Mouse (Mus musculus): ENCODE measurements at regions not wholly inside any gene's neighbourhood (a gene's known extent, or its start where the extent isn't known, plus 50 kb on each side); places are given as distances from the start of the nearest gene placed in this dataset.

- no peak overlapping the region for H3K27ac ChIP-seq
- ATAC-seq (ENCODE audit: low FRiP score) (no peak), DNase-seq (ENCODE audit: low spot score) (no peak)
- no peak overlapping the region for H3K4me2 ChIP-seq (replicated peaks)
- no peak overlapping the region for H3K9ac ChIP-seq
- no peak overlapping the region for H3K4me3 ChIP-seq (replicated peaks; ENCODE audit: low read length)
- no peaks in the 10 kb centered on the region for H3K36me3 ChIP-seq (replicated peaks; ENCODE audit: control insufficient read depth, insufficient read depth)
- no peaks in the 10 kb centered on the region for H3K27me3 ChIP-seq (ENCODE audit: control insufficient read depth, insufficient read depth, low read length)
- H3K9me3 ChIP-seq (ENCODE audit: control insufficient read depth, low read length), result peaks cover under 1% of the 10 kb centered on the region; the same call in 1 of the 2 replicates
- 31% methylated on average over 9 of the region's 9 CpGs for WGBS
- no peaks in the 10 kb centered on the region for H3K4me1 ChIP-seq (replicated peaks; ENCODE audit: control insufficient read depth, insufficient read depth, low read length)
These were observed 116.6 kb upstream of the Sesn3 start for GRCm38 (mm10) chr9:14158096-14158837.

- Histone ChIP-seq H3K4me2 (replicated peaks) (no peak overlapping the region), H3K4me1 (replicated peaks; ENCODE audit: control insufficient read depth, insufficient read depth, low read length) (no peaks in the 10 kb centered on the region), H3K27me3 (ENCODE audit: control insufficient read depth, insufficient read depth, low read length) (no peaks in the 10 kb centered on the region), H3K9ac (no peak overlapping the region), H3K4me3 (replicated peaks; ENCODE audit: low read length) (no peak overlapping the region), H3K27ac (no peak overlapping the region), H3K36me3 (replicated peaks; ENCODE audit: control insufficient read depth, insufficient read depth) (no peaks in the 10 kb centered on the region), H3K9me3 (ENCODE audit: control insufficient read depth, low read length) (peaks cover 5% of the 10 kb centered on the region)
- ATAC-seq (ENCODE audit: low FRiP score) (no peak), DNase-seq (ENCODE audit: low spot score) (no peak)
- WGBS, result 96% methylated on average over 1 of the region's 1 CpGs
These were observed 114.7 kb upstream of the Sesn3 start for GRCm38 (mm10) chr9:14160207-14160606.

GRCm38 (mm10) chr9:14171589-14172240 is 103.2 kb upstream of the Sesn3 start:
- no peak overlapping the region for H3K4me3 ChIP-seq (replicated peaks; ENCODE audit: low read length)
- H3K9ac ChIP-seq, result no peak overlapping the region
- DNase-seq (ENCODE audit: low spot score) (no peak), ATAC-seq (ENCODE audit: low FRiP score) (no peak)
- WGBS, result 61% methylated on average over 2 of the region's 2 CpGs
- no peak overlapping the region for H3K27ac ChIP-seq
- H3K27me3 ChIP-seq (ENCODE audit: control insufficient read depth, insufficient read depth, low read length), result no peaks in the 10 kb centered on the region
- peaks cover 34% of the 10 kb centered on the region for H3K4me1 ChIP-seq (replicated peaks; ENCODE audit: control insufficient read depth, insufficient read depth, low read length)
- H3K9me3 ChIP-seq (ENCODE audit: control insufficient read depth, low read length), result no peaks in the 10 kb centered on the region
- H3K36me3 ChIP-seq (replicated peaks; ENCODE audit: control insufficient read depth, insufficient read depth), result no peaks in the 10 kb centered on the region
- no peak overlapping the region for H3K4me2 ChIP-seq (replicated peaks)

GRCm38 (mm10) chr9:14173631-14174323 is 101.1 kb upstream of the Sesn3 start:
- Histone ChIP-seq H3K4me3 (replicated peaks; ENCODE audit: low read length) (no peak overlapping the region), H3K36me3 (replicated peaks; ENCODE audit: control insufficient read depth, insufficient read depth) (no peaks in the 10 kb centered on the region), H3K9ac (no peak overlapping the region), H3K4me2 (replicated peaks) (0 out of 2 replicates have a peak overlapping the region, but pooled peaks have one; percentile 17), H3K27me3 (ENCODE audit: control insufficient read depth, insufficient read depth, low read length) (no peaks in the 10 kb centered on the region), H3K9me3 (ENCODE audit: control insufficient read depth, low read length) (no peaks in the 10 kb centered on the region), H3K4me1 (replicated peaks; ENCODE audit: control insufficient read depth, insufficient read depth, low read length) (peaks cover 34% of the 10 kb centered on the region), H3K27ac (peak overlapping the region; percentile 68)
- peak; percentile 74 for DNase-seq (ENCODE audit: low spot score)
- ATAC-seq (ENCODE audit: low FRiP score), result peak; percentile 92
- WGBS, result 18% methylated on average over 11 of the region's 11 CpGs

- no peaks in the 10 kb centered on the region for H3K27me3 ChIP-seq (ENCODE audit: control insufficient read depth, insufficient read depth, low read length)
- H3K4me3 ChIP-seq (replicated peaks; ENCODE audit: low read length), result no peak overlapping the region
- peak; percentile 74 for ATAC-seq (ENCODE audit: low FRiP score)
- WGBS, result 73% methylated on average over 3 of the region's 3 CpGs
- H3K9ac ChIP-seq, result no peak overlapping the region
- no peaks in the 10 kb centered on the region for H3K9me3 ChIP-seq (ENCODE audit: control insufficient read depth, low read length)
- H3K27ac ChIP-seq, result peak overlapping the region; percentile 68
- peaks cover 34% of the 10 kb centered on the region for H3K4me1 ChIP-seq (replicated peaks; ENCODE audit: control insufficient read depth, insufficient read depth, low read length)
- no peak overlapping the region for H3K4me2 ChIP-seq (replicated peaks)
- H3K36me3 ChIP-seq (replicated peaks; ENCODE audit: control insufficient read depth, insufficient read depth), result no peaks in the 10 kb centered on the region
- DNase-seq (ENCODE audit: low spot score), result no peak
These were observed 100.4 kb upstream of the Sesn3 start for GRCm38 (mm10) chr9:14174324-14175040.

GRCm38 (mm10) chr9:14175041-14175881 is 99.6 kb upstream of the Sesn3 start:
- no peak for ATAC-seq (ENCODE audit: low FRiP score)
- peak overlapping the region; percentile 21; the same call in 1 of the 2 replicates for H3K4me2 ChIP-seq (replicated peaks)
- WGBS, result 24% methylated on average over 11 of the region's 11 CpGs

GRCm38 (mm10) chr9:14179777-14180176 is 95.1 kb upstream of the Sesn3 start:
- no peaks in the 10 kb centered on the region for H3K9me3 ChIP-seq (ENCODE audit: control insufficient read depth, low read length)
- no peak overlapping the region for H3K9ac ChIP-seq
- H3K4me2 ChIP-seq (replicated peaks), result no peak overlapping the region
- WGBS, result 90% methylated on average over 1 of the region's 1 CpGs
- H3K27me3 ChIP-seq (ENCODE audit: control insufficient read depth, insufficient read depth, low read length), result no peaks in the 10 kb centered on the region
- H3K4me3 ChIP-seq (replicated peaks; ENCODE audit: low read length), result no peak overlapping the region
- ATAC-seq (ENCODE audit: low FRiP score) (no peak), DNase-seq (ENCODE audit: low spot score) (no peak)
- H3K4me1 ChIP-seq (replicated peaks; ENCODE audit: control insufficient read depth, insufficient read depth, low read length), result peaks cover 13% of the 10 kb centered on the region
- H3K36me3 ChIP-seq (replicated peaks; ENCODE audit: control insufficient read depth, insufficient read depth), result no peaks in the 10 kb centered on the region
- H3K27ac ChIP-seq, result no peak overlapping the region

More at GRCm38 (mm10) chr9:14175041-14175881, 99.6 kb upstream of the Sesn3 start:
- no peak overlapping the region for H3K4me3 ChIP-seq (replicated peaks; ENCODE audit: low read length)
- peak; percentile 48 for DNase-seq (ENCODE audit: low spot score)
- H3K27me3 ChIP-seq (ENCODE audit: control insufficient read depth, insufficient read depth, low read length), result no peaks in the 10 kb centered on the region
- peak overlapping the region; percentile 16; the same call in 1 of the 2 replicates for H3K9ac ChIP-seq
- H3K4me1 ChIP-seq (replicated peaks; ENCODE audit: control insufficient read depth, insufficient read depth, low read length), result peaks cover 34% of the 10 kb centered on the region
- peak overlapping the region; percentile 60 for H3K27ac ChIP-seq
- no peaks in the 10 kb centered on the region for H3K36me3 ChIP-seq (replicated peaks; ENCODE audit: control insufficient read depth, insufficient read depth)
- no peaks in the 10 kb centered on the region for H3K9me3 ChIP-seq (ENCODE audit: control insufficient read depth, low read length)

- Histone ChIP-seq H3K27me3 (ENCODE audit: control insufficient read depth, insufficient read depth, low read length) (no peaks in the 10 kb centered on the region), H3K9ac (no peak overlapping the region), H3K36me3 (replicated peaks; ENCODE audit: control insufficient read depth, insufficient read depth) (no peaks in the 10 kb centered on the region), H3K4me2 (replicated peaks) (no peak overlapping the region), H3K27ac (no peak overlapping the region), H3K4me3 (replicated peaks; ENCODE audit: low read length) (no peak overlapping the region), H3K4me1 (replicated peaks; ENCODE audit: control insufficient read depth, insufficient read depth, low read length) (no peaks in the 10 kb centered on the region), H3K9me3 (ENCODE audit: control insufficient read depth, low read length) (no peaks in the 10 kb centered on the region)
- ATAC-seq (ENCODE audit: low FRiP score) (no peak), DNase-seq (ENCODE audit: low spot score) (no peak)
- WGBS, result 90% methylated on average over 4 of the region's 4 CpGs
These were observed 90.6 kb upstream of the Sesn3 start for GRCm38 (mm10) chr9:14184261-14184660.

Measured in hindbrain, embryonic 14.5 days (tissue).